9 mouse cellular contexts compared by ENCODE assay signal in the genomic region with DNA sequence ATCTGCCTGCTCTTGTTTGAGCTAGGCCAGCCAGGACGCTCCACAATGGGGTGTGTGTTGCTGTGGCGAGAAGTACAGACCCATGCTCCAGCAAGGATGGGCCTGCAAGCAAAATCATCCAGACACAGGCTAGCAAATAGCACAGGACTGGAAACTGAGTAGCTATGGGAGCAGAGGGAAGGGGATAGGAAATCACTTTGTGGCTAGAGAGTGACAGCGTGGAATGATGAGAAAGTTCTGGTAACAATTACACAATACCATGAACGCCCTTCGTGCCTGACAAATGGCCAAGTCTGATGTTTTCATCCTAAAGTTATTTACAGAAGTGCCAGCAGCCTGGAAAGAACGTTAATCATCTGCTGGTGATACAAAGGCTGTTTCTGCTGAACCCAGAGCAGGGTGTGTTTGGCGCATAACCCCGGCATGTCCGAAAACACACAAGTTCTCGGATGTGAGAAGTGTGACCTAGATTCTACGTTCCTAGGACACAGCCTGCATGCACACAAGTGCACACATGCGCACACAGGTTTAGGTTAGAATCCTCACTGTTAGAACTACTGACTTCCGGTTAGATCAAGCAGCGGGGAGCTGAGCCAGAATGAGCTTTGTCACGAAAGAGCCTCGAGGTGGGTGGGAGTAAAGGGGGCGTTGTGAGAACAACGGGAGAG. TPM values are rescaled to one million over a fixed set of nuclear protein-coding genes. Genes with fewer than 3 reads are reported as not detected.
DNase-seq lines count a peak whose midpoint lies in the region; ATAC-seq and TF ChIP-seq lines count a peak whose summit lies in the region.
"Had no signal": no experiment of that assay in that cellular context is flagged by ENCODE, and none has a peak within 500 bp of the region (broad histone marks: within the 10 kb centered on the region; RNA-seq: fewer than 3 reads in every experiment).

No protein-coding gene starts in this region.

- TF ChIP-seq CTCF in bone marrow macrophage, adult 2 months (IDR thresholded peaks at IDR 0.05; ENCODE audit: low read depth, low read length): no peak

- H3K4me2 ChIP-seq in heart, embryonic 16.5 days (ENCODE audit: low read depth, low read length): 0 out of 2 replicates have a peak overlapping the region, but pooled peaks have one; percentile 9
- no peak overlapping the region for H3K4me2 ChIP-seq in neural tube, embryonic 15.5 days

- peak; percentile 55 for DNase-seq in right cerebral cortex, postnatal 14 days
- no peak for DNase-seq in right cerebral cortex, postnatal 4 days
- peak; percentile 40 to 68 for DNase-seq in kidney, postnatal 4 days
- no peak for DNase-seq in ovary, postnatal 36 days (ENCODE audit: low spot score)
- no peak for DNase-seq in frontal cortex, postnatal 10 days (ENCODE audit: low spot score in 2 of 2)

- WGBS in heart, embryonic 16.5 days: 49% methylated on average over 18 of the region's 18 CpGs
- 60% methylated on average over 18 of the region's 18 CpGs for WGBS in neural tube, embryonic 15.5 days

- peaks cover 4% of the 10 kb centered on the region for H3K36me3 ChIP-seq in heart, embryonic 16.5 days (ENCODE audit: control insufficient read depth, insufficient read depth)
- H3K36me3 ChIP-seq in neural tube, embryonic 15.5 days: peaks cover 5% of the 10 kb centered on the region; the same call in 1 of the 2 replicates

- no peak overlapping the region for H3K4me3 ChIP-seq in bone marrow macrophage, adult 2 months (ENCODE audit: insufficient read depth, low read length)
- H3K4me3 ChIP-seq in heart, embryonic 16.5 days (ENCODE audit: low read length): no peak overlapping the region
- H3K4me3 ChIP-seq in neural tube, embryonic 15.5 days (replicated peaks): no peak overlapping the region
- H3K4me3 ChIP-seq: erythroblast, embryonic 14.5 days had no signal

- H3K27ac ChIP-seq in bone marrow macrophage, adult 2 months (ENCODE audit: insufficient read depth, low read depth, low read length): peak overlapping the region; percentile 66
- H3K27ac ChIP-seq in heart, embryonic 16.5 days (ENCODE audit: low read length): peak overlapping the region; percentile 74
- H3K27ac ChIP-seq in neural tube, embryonic 15.5 days (replicated peaks): peak overlapping the region; percentile 64

- H3K27me3 ChIP-seq in heart, embryonic 16.5 days (ENCODE audit: control insufficient read depth, insufficient read depth, low read length): no peaks in the 10 kb centered on the region
- no peaks in the 10 kb centered on the region for H3K27me3 ChIP-seq in neural tube, embryonic 15.5 days (replicated peaks)

- peaks cover 72% of the 10 kb centered on the region for H3K4me1 ChIP-seq in bone marrow macrophage, adult 2 months (ENCODE audit: control insufficient read depth, insufficient read depth, low read length)
- H3K4me1 ChIP-seq in heart, embryonic 16.5 days (ENCODE audit: control insufficient read depth, insufficient read depth, low read length): peaks cover 23% of the 10 kb centered on the region
- peaks cover 16% of the 10 kb centered on the region for H3K4me1 ChIP-seq in neural tube, embryonic 15.5 days

- peak; percentile 24 for ATAC-seq in heart, embryonic 16.5 days (replicated peaks; ENCODE audit: extremely low read depth, insufficient read depth, low FRiP score)
- ATAC-seq in neural tube, embryonic 15.5 days (ENCODE audit: low FRiP score): no peak

- H3K9me3 ChIP-seq in heart, embryonic 16.5 days (replicated peaks; ENCODE audit: control insufficient read depth, low read length): no peaks in the 10 kb centered on the region
- no peaks in the 10 kb centered on the region for H3K9me3 ChIP-seq in neural tube, embryonic 15.5 days (replicated peaks)

- peak overlapping the region; percentile 25; the same call in 1 of the 2 replicates for H3K9ac ChIP-seq in heart, embryonic 16.5 days (ENCODE audit: low read length)
- H3K9ac ChIP-seq in neural tube, embryonic 15.5 days (replicated peaks): no peak overlapping the region

- no peak for TF ChIP-seq POLR2A in bone marrow macrophage, adult 2 months (IDR thresholded peaks at IDR 0.05; ENCODE audit: borderline replicate concordance, low read depth, low read length)

RNA-seq across cellular contexts. Expression of gene Txnrd2, which starts 10.0 kb away (rescaled TPM):
- 23.4 and 26.3 TPM in 2 replicates for polyA plus RNA-seq in bone marrow macrophage, adult 2 months (2012; ENCODE audit: insufficient read depth, insufficient read length, missing spikeins)
- 38.4 and 39.6 TPM in 2 replicates for polyA plus RNA-seq in heart, embryonic 16.5 days (2015; fragmentation: Nextera tagmentation; extraction: Ambion mirVana)
- polyA plus RNA-seq in neural tube, embryonic 15.5 days (2015; fragmentation: Nextera tagmentation; extraction: Ambion mirVana): 28.3 and 30.9 TPM in 2 replicates

RNA-seq across cellular contexts. Expression of gene Comt, which starts 10.4 kb away (rescaled TPM):
- polyA plus RNA-seq in bone marrow macrophage, adult 2 months (2012; ENCODE audit: insufficient read depth, insufficient read length, missing spikeins): 93.3 and 99.6 TPM in 2 replicates
- 128 and 142 TPM in 2 replicates for polyA plus RNA-seq in heart, embryonic 16.5 days (2015; fragmentation: Nextera tagmentation; extraction: Ambion mirVana)
- 117 and 128 TPM in 2 replicates for polyA plus RNA-seq in neural tube, embryonic 15.5 days (2015; fragmentation: Nextera tagmentation; extraction: Ambion mirVana)

Comparison
In these comparisons a context has a peak if more than half of its experiments do, and no peak if none do; other contexts are left out.
1. DNase-seq: peak in right cerebral cortex, postnatal 14 days (single experiment) and kidney, postnatal 4 days (2 of 2); none in right cerebral cortex, postnatal 4 days (single experiment), ovary, postnatal 36 days (single experiment) and frontal cortex, postnatal 10 days (0 of 2).
2. Peak in every context shown above with its lines, with median percentiles within 50 percentile points of each other: H3K27ac ChIP-seq.